Mouse (Mus musculus) frontal cortex, postnatal 10 days (tissue): Measurements from ENCODE around the gene Gadd45b.

Experiments used
- DNase-seq, 2 experiments: peaks; one replicate each; pipeline ENCODE4 v3.0.0; 2022; ENCODE audit warnings: low spot score in 2 of 2, mixed read lengths in 1 of 2

Gadd45b gene

DNA sequence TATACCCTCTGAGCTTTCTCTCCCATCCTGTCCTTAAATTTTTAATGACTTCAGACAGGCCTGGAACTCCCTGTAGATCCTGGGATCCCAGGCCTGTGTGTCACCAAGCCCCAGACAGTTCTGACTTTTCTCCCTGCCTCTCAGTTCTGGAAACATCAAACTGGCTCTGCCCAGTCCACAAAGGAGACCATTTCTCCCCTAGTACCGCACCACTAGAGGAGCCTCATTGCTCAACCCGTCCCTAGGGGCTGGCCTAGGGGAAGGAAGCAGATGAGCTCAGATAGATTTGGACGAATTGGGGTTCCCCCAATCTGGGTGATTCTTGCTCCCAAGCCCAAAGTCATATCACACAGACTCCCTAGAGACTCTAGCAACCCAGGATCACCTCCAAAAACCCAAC, 5.4 kb downstream of the Gadd45b start:
- DNase-seq, result no peak

DNA sequence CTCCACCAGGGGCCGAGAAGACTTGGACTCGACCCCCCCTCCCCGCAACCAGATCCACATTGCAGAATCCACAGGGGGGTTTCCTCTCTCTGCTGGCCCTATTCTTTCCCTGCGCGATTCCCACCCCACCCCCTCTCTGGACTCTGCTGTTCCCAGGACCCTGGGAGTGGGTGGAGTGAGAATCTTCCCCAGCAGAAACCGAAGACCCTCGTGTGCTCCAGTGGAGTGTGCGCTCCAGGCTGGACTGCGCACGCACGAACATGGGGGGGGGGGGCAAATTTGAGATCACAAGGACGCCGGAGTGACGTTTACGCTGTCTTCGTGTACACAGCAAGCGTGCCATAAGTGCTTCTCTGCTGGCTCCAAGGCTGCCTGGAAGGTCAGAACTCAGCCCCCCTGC, 5.8 kb downstream of the Gadd45b start:
- DNase-seq, result no peak

DNA sequence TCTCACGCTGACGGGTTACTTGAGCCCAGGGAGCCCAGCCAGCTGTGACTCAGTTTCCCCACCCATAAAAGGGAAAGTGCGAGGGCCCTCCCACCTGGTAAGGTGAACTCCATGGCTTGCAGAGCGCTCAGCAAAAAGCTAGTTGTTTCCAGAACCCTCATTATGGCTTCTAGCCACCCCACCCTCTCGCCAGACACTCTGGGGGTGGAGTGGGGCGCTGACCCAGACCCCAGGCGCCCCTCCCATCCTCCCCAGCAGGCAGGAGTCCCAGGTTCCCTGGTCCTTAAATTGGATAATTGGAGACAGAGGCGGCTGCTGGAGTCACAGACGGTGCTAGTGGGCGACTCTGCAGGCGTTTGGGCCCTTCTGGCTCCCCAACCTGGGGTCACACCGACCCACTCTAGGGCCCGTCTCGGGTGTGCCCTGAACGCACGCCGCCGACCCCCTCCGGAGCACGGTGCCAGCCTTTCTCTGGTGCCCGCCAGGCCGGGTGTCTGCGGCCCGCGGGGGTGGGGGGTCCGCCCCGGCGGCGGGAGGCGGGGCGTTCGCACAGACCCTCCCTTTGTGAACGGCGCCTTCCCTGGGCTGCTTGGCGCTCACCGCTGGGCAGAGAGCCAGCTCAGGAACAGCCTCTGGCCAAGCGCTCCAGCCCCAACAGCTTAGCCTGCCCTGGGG, 6.4 kb downstream of the Gadd45b start:
- peak in 1 of 2 experiments; percentile 68 for DNase-seq

DNA sequence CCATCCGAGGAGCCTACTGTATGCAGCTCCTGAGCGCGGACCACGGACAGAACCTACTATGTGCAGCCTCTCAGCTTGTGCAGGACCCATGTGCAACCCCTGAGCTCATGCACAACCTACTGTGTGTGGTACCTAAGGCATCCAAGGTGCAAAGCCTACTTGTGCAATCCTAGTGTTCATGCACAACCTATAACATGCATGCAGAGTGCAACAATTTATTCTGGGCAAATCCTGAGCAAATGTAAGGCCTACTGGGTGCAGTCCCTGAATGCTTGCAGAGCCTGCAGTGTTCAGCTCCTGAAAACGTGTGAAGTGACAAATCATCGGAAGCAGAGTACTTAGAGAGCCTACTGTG, 6.9 kb downstream of the Gadd45b start:
- no peak for DNase-seq

DNA sequence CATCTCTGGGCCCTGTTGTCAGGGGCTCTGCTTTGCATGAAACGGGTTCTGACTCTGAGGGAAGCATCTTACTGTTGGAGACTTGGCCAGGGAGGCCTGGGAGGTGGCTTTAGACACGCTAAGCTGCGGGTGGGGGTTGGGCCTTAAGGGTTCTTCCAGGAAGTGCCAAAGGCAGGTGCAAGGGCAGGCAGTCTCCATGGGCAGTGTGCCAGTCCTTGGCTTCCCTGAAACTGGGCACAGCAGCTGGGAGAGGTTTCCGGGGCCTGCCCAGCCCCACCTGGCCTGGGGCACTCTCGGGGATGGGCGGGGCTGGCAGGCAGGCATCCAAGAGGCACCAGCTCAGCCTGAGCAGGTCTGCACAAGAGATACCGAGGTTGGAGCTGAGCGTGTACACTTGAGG, 7.8 kb downstream of the Gadd45b start:
- DNase-seq, result no peak

DNA sequence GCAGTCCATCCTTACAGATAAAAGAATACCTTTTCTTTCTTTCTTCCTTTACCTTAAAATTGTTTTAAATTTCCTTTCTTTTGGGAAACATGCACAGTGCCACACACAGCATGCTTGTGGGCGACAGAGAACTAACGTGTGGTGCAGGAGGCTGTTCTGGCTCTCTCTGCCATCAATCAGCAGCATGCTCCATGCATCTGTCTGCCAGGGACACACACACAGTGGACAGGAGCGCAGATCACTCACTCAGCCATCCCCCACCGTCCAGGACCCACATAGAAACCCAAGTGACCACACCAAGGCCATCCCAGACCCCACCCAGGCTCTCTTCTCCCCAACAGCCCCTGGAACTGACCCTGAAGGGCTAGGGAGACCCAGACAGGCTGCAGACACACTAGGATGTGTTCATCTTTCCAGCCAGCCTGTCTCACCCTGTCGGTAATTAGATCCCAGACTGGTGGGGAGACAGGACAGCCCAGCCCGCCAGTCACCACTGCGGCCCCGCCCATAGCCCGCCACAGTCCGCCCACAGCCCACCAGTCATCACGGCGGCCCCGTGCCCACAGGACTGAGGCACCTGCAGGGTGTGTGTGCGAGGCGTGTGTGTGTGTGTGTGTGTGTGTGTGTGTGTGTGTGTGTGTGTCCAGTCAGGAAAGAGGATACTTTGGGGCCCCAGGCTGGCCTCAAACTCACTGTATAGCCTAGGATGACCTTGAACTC, 9.1 kb downstream of the Gadd45b start:
- DNase-seq, result no peak

DNA sequence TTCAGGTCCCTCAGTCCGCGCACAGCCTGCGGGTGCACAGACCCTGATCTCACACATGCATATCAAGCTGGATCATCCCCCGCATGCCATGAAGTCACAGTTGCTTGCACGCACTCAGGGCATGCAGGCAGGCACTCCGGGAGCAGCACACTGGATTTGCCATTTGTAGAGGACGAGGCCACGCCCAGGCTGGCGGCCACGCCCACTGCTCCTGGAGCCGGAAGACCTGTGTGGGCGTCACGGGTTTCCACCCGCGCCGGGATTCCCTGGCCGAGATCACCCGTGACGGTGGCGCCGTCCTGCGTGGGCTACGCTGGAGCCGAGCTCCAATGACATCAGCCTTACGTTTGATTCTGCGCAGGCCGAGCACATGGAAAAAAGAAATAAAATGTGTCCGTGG, 9.8 kb downstream of the Gadd45b start:
- peak; percentile 82 to 84 for DNase-seq

DNA sequence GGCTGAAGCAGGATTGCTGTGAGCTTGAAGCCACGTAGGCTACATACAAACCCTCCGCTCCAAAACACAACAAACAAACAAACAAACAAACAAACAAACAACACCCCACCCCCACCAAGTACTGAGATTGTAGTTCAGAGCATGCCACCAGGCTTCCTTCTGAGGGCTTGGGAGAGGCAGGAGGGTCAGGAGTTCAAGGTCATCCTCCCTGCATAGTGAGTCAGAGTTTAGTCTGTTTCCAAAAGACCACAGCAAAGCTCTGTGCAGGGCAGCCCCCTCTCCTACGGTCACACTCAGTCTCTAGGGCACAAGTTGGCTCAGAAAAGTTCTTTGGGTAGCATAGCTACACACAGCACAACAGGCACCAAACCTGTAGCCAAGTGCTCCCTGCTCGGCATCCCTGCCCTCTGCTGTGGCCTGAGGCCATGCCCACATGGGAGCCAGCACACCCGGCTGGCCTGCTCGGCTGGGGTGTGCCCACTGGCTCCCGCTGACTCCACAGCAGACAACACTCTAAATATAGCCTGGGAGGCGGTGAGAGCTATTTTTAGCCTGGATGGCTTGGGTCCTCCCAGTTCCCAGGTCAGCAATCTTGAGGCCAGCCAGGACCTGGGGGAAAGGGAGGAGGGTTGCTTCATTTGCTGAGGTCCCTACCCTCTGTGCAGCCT, 10.6 kb downstream of the Gadd45b start:
- no peak for DNase-seq

DNA sequence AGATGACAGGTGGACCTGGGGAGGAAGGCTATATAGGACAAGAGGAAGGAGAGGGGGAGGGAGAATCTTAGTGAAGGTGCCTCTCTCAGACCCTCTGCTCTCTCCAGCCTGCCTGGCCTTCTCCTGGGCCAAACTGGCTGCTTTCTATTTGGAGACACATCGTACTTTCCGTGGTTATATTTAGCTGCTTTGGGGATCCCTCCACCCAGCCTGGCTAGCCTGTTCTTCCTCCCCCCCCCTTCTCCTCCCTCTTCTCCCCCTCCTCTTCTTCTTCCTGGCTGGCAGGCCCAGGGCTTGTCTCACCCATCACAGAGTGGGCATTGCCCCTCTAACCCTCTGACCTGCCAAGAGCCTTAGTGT, 11.1 kb downstream of the Gadd45b start:
- no peak for DNase-seq

DNA sequence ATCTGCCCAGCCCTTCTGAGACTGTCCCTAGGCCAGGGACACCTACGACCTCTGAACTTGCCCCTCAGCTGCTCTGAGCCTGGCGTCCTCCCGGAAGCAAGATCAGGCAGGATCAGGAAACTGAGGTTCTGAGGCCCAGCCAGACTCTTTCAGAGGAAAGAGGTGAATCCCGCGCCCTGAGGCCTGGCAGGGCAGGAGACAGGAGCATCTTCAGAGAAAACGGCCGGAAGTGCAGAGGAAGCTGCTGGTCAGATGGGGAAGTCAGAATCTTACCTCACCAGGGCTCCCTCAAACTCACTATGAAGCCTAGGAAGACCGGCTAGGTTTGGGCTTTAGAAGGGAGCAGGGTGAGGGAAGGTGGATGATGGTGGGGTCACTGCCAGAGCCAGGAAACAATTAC, 13.0 kb downstream of the Gadd45b start:
- no peak for DNase-seq

DNA sequence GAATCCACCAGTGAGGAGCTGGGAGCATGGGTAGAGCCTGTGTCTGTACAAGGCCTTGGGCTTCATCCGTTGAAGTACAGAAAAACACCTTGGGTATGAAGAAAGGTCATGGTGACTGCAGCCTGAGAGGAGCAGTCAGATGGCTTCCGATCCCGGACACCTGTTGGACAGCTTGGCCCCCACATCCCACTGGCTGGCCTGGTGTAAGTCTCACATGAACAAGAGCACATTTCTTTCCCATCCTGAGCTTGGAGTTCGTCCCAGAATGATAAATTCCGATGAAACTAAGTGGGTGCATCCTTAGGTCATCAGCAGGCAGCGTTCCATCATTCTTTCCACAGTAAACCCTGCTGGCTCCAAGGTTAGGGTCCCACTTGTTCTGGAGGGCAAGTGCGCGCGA, 13.8 kb downstream of the Gadd45b start:
- no peak for DNase-seq

DNA sequence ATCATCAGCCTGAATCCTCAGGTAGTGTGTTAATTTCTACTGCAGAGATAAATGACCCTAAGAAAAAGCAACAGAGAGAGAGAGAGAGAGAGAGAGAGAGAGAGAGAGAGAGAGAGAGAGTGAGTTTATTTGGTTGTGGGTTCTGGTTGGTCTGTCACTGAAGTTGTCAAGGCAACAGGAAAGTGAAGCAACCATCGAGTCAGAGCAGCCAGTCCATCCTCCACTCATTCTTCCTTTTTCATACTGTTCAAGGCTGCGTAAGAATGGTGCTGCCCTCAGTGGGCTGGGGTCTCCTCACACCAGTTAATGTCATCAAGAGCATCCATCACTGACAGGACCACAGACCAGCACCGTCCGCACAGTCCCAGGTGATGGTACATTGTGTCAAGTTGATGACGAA, 14.4 kb downstream of the Gadd45b start:
- DNase-seq, result no peak

DNA sequence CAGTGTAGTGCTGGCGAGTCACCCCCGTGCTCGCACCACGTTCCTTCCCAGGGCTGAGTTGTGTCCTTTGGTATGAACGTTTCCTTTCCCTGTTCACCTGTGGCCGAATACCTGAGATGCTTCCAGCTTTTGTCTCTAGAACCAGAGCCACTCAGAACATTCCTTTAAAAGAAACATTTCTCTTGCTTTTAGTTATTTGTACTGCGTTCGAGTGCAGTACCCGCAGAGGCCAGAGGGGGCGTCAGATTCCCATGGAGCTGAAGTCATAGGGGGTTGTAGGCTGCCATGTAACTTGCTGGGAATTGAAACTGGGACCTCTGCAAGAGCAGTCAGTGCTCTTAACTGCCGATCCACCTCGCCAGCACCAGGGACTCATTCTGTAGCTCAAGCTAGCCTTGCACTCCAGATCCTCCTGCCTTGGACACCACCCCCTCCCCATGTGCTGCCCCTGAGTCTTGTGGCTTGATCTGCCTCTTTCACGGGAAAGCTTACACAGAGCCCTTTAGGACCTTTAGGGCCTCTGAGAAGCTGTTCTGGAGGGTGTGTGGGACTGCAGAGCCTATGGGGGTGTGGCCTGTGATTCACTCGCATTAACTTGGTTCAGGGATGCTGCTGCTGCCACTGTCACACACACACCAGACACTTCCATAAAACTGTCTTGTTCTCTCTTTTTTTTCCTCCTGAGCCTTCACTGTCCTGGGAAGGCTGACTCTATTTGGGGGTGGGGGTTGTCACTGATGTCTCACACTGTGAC, 17.0 kb downstream of the Gadd45b start:
- no peak for DNase-seq

DNA sequence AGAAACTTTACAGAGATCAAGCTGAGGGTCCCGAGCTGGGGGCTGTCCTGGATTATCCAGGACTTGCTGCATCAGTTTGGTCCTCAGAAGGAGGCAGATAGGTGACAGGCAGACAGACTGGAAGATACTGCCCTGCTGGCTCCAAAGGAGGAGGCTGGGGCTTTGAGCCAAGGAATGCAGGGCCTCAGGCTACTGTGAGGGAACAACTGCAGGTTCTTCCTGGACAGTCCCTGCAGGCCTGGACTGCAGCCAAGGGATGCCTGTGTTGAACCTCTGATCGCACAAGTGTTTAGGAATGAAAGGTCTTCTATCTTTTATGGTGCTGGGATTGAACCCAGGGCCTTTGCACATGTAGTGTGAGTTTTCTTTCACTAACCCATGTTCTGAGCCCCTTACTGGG, 17.9 kb downstream of the Gadd45b start:
- DNase-seq, result no peak

DNA sequence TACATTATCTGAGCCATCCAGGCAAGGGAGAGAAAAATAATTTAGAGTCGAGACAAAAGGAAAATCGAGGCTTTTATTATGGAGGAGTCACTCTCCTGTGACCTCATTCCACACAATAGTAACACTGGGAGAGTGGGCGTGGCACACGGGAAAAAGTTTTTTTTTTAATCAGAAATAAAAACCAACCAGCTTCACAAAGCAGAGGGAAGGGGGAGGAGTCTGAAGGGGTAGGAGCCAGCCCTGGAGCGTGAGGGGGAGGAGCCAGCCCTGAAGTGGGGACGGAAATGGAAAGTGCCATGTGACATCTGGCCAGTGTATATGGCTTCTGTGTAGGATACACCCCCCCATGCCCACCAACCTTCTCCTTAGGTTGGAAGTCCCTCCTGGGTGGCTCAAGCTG, 18.7 kb downstream of the Gadd45b start:
- DNase-seq, result no peak

DNA sequence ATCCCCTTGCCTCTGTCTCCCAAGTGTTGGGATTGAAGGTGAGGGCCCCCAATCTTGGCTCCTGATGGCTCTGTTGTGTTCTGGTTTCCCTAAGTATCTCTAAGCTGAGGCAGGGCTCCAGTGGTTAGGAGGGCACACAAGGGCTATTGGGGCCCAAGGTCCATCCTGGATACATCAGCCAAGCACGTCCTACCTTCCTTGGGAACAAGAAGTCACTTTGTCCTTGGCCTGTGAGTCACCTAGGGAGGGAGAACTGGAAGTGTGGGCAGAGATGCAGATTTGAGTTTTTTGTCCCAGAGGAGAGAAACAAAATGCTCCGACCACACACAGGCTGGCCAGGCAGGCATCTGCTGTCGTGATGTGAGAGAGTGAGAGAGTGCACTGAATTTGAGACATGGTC, 19.2 kb downstream of the Gadd45b start:
- no peak for DNase-seq

DNA sequence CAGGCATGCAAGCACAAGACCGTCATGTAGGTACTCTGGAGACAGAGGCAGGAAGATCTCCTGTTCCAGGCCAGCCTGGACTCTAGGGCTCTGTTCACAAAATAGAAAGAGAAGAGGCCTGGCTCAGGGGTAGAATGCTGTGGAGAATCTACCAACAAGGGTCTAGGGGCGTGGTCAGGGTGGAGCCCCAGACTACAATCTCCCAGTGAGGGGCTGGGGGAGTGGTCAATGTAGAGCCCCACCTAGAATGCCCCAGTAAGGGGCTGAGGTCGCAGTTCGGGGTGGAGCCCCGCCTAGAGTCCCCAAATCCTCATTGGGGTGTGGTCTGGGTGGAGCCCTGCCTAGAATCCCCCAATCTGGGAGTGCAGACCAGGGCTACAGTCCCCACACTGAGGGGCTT, 20.4 kb downstream of the Gadd45b start:
- DNase-seq, result no peak

DNA sequence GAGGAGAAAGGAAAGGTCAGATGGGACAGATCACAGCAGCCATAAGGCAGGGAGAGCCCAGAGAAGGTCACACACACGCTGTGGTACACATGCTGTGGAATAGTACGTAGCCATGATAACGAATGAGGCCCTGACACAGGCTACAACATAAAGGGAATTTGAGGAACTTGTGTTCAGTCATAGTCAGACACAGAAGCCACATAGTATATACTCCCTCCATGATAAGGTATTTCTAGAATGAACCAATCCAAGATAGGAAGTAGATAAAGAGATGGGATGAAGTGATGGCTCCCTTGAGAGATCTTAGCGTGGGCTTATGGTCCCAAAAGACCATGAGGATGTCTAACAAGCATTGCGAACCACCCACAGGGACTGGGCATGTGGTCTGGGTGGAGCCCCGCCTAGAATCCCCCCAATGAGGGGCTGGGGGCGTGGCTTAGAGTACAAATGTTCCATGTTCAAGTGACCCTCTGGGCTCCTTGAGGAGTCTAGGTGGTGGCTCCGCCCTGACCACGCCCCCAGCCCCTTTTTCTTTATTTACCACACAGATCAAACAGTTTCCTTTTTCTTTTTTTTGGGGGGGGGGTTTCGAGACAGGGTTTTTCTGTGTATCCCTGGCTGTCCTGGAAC, 22.0 kb downstream of the Gadd45b start:
- no peak for DNase-seq

DNA sequence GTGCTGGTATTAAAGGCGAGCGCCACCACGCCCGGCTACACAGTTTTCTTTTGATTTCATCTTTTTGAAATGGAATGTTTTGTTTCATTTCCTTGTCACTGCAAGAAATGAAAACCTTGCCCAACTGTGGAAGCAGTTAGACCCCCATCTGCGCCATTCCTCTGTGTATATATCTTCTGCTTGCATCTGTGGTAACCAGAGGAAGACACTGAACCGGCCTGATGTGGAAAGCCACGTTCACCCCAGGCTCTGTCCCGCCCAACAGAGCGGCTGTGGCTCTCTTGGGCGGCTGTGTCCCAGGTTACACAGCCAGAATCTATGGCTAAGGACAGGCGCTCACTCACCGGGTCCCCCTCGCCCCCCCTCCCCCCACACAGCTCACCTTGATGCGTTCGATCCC, 22.6 kb downstream of the Gadd45b start:
- no peak for DNase-seq

DNA sequence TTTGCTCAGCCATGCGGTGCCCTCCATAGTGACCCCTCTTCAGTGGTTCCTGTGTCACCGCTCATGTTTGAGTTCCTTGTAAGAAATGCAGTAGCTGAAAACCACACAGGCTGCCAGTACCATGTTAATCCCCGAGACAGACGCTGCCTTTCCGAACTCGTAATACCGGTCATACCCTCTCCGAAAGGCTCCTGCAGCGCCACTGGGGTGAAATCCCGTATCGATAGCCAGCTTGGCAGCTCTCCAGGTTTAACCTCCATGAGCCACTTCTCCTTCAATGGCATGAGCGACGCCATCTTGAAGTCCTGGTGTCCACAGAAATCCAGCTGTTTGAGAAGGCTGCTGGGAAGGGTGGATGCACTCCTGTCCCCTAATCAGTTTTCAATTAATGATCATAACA, 24.5 kb downstream of the Gadd45b start:
- no peak for DNase-seq

DNA sequence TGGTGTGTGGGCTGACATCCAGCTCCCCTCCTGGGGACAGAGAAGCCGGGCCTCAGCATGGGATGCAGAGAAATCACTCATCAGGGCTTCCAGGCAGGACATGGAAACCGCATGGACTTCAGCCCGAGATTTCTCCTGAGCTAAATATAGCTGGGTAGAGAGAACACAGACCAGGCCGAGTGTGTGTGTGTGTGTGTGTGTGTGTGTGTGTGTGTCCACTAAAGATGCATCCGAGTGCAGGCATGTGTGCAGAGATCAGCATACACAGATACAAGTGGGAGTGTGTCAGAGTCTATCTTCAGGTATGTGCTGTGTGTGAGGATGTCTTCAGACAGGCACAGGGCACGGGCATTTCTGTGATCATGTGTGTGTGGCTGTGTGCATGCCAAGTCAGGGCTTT, 25.0 kb downstream of the Gadd45b start:
- DNase-seq, result no peak

DNA sequence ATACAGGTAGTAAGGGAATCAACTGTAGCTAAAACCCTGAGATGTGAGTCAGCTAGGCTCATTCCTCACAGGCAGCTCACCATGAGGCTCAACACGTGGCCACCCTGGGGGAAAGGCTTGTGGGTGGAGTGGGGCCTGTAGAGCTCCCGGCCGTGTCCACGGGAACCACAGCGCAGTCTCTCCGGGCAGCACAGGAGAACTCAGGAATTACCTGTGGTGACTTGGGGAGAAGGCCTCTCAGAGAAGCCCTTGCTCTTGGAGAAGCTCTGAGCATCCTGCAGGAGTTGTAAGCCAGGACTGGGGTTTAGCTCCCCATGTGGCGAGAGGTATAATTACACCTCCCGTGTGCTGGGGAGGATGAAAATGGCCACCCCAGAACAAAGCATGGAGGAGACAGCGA, 25.7 kb downstream of the Gadd45b start:
- no peak for DNase-seq
